Mouse (Mus musculus) erythroblast, embryonic 14.5 days (primary cell): ENCODE data around the gene Spryd4. TPM values are rescaled to one million over a fixed set of nuclear protein-coding genes. Genes with fewer than 3 reads are reported as not detected.

Source experiments
- H3K27me3 ChIP-seq: 2 replicates; pipeline ENCODE4 v1.6.1; 2012; ENCODE audit warnings: inconsistent platforms; ENCODE audit not compliant: control insufficient read depth
- H3K36me3 ChIP-seq: 2 replicates; pipeline ENCODE4 v1.6.1; 2012; ENCODE audit warnings: mild to moderate bottlenecking, inconsistent platforms; ENCODE audit not compliant: control insufficient read depth
- H3K4me1 ChIP-seq: 2 replicates; pipeline ENCODE4 v1.6.1; 2012; ENCODE audit warnings: inconsistent platforms; ENCODE audit not compliant: control insufficient read depth
- H3K4me3 ChIP-seq: replicated peaks from 2 replicates; pipeline ENCODE3; 2012; ENCODE audit warnings: moderate library complexity, mild to moderate bottlenecking, inconsistent platforms
- H3K9me3 ChIP-seq: 2 replicates; pipeline ENCODE4 v1.6.1; 2012; ENCODE audit warnings: low read length, inconsistent platforms, mixed read lengths; ENCODE audit not compliant: control insufficient read depth
- GATA1 ChIP-seq: IDR thresholded peaks from 2 replicates; pipeline ENCODE4 v1.6.1; 2012; ENCODE audit warnings: low read length, inconsistent platforms, mixed read lengths
- TAL1 ChIP-seq: IDR thresholded peaks from 3 replicates; pipeline ENCODE4 v1.6.1; 2012; ENCODE audit warnings: low read length, inconsistent platforms, mixed read lengths
- polyA plus RNA-seq: library from polyadenylated mRNA; stranded (reverse); fragments of >175 nt; gene quantifications from 2 replicates; pipeline ENCODE4 v1.2.3, GENCODE M21; 2012

Spryd4 gene
- polyA plus RNA-seq, 1 experiment: 0.10 TPM

DNA sequence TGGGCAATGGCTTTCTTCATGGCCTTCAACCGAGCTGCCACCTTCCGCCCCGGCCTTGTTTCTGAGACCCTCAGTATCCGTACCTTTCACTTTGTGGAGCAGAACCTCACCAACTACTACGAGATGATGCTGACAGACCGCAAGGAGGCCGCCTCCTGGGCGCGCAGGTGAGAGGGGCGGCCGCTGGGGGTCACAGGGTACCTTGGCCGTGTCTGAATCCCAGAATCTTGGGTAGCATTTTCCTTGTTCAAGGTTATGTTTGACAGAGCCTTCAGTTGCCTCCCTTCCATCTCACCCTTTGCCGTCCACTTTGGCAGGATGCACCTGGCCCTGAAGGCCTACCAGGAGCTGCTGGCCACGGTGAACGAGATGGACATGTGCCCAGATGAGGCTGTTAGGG is 32.5 kb upstream of the Spryd4 start:
- Histone ChIP-seq H3K9me3 (no peaks in the 10 kb centered on the region), H3K4me3 (no peak overlapping the region), H3K36me3 (peaks cover 100% of the 10 kb centered on the region), H3K27me3 (no peaks in the 10 kb centered on the region), H3K4me1 (peaks cover 11% of the 10 kb centered on the region)
- TF ChIP-seq GATA1: no peak
- TF ChIP-seq TAL1: no peak

DNA sequence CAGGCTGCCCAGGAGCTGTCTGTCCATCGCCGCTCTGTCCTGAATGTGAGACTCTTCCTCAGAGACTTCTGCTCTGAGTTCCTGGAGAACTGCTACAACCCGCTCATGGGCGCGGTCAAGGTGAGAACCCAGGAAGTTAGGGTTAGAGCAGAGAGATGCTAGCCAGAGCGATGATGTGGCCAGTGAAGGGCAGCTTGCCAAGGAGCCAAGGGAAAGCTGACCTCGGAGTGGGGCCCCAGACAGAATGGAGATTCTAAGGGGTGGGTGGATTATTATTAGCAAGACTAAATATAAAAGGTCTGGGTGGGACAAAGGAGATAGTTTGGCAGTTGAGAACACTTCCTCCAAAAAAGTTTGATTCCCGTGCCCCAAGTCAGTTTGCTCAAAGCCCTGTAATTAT is 31.6 kb upstream of the Spryd4 start:
- Histone ChIP-seq H3K4me1 (peaks cover 16% of the 10 kb centered on the region), H3K9me3 (no peaks in the 10 kb centered on the region), H3K36me3 (peaks cover 96% of the 10 kb centered on the region), H3K4me3 (no peak overlapping the region), H3K27me3 (no peaks in the 10 kb centered on the region)
- no peak for TF ChIP-seq TAL1

DNA sequence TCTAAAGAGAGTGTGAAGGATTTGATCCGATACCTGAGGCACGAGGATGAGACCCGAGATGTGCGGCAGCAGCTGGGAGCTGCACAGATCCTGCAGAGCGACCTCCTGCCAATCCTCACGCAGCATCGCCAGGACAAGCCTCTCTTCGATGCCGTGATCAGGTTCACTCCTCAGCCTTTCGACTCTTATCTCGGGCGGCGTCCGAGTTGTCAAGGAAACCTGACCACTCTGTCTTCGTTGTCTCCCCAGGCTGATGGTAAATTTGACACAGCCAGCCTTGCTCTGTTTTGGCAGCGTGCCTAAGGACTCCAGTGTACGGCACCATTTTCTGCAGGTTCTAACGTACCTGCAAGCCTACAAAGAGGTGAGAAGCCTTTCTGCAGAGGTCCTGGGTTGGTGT is 28.5 kb upstream of the Spryd4 start:
- H3K4me1 ChIP-seq: peaks cover 31% of the 10 kb centered on the region
- H3K36me3 ChIP-seq: peaks cover 86% of the 10 kb centered on the region
- no peaks in the 10 kb centered on the region for H3K27me3 ChIP-seq
- no peaks in the 10 kb centered on the region for H3K9me3 ChIP-seq
- no peak overlapping the region for H3K4me3 ChIP-seq
- TF ChIP-seq GATA1 (no peak), TAL1 (no peak)

DNA sequence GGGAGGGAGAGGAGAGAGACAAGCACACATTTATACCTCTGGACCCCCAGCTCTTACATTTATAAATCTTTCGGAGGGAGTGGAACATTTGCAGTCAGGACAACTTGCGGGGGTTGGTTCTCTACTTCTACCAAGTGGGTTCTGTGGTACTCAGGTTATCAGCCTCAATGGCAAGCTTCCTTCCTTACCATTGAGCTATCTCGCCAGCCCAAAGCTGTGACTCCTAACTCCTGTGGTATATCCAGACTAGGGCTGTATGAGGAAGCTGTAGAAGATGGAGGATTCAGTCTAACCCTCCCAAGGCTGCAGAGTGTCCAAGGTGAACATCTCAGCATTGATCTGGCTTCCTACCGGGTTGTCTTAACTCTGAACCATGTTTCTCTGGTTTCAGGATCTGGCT is 27.5 kb upstream of the Spryd4 start:
- Histone ChIP-seq H3K36me3 (peaks cover 85% of the 10 kb centered on the region), H3K27me3 (no peaks in the 10 kb centered on the region), H3K9me3 (no peaks in the 10 kb centered on the region), H3K4me3 (no peak overlapping the region), H3K4me1 (peaks cover 37% of the 10 kb centered on the region)
- TF ChIP-seq TAL1: no peak
- no peak for TF ChIP-seq GATA1

DNA sequence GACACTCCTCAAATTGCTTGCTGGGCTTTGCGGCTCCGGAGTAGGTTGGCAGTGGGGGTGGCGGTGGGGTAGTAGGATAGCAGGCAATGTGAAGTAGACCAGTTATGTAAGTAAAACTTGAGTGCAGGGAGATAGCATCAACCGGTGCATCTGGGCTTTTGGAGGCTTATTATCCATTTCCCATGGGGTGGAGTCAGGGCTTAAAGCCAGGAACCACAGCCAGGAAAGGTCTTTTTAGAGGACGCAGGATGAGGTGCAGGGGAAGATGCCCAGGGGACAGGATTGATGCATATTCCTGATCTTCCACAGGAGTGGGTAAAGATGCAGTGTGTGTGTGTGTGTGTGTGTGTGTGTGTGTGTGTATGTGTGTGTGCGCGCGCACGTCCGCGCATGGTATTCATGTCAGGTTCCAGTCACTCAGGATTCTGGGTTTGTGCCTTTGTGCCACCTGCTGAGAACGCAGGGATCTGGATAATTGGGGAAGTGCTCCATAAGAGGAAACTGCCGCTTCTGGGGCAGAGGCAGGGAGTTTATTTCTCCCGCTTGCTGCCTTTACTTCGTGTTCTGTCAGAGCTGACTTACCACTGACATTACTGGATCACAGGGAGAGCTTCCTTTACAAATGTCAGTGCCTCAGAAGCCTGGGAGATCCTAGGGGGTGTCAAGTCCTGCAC is 26.3 kb upstream of the Spryd4 start:
- Histone ChIP-seq H3K27me3 (no peaks in the 10 kb centered on the region), H3K36me3 (peaks cover 78% of the 10 kb centered on the region), H3K4me1 (peaks cover 44% of the 10 kb centered on the region), H3K4me3 (no peak overlapping the region), H3K9me3 (no peaks in the 10 kb centered on the region)
- TF ChIP-seq TAL1 (no peak), GATA1 (no peak)

DNA sequence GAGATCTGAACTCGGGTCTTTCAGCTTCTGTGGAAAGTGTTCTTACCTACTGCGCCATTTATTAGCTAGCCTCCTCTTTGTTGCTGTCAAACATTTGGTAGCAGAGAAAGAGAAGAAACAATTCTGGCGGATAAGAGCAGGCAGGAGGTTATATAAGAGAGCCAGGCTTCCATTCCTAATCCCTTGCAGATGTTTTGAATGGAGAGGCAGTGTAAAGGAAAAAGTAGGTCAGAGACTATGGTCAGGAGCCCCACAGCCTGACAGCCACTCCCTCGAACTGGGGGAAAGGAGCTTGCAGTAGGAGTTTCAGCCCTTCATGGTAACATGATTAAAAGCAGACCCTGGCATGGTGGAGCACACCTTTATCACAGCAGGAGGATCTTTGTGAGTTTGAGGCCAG is 24.7 kb upstream of the Spryd4 start:
- no peak for TF ChIP-seq TAL1
- no peak for TF ChIP-seq GATA1
- Histone ChIP-seq H3K4me1 (peaks cover 49% of the 10 kb centered on the region), H3K4me3 (no peak overlapping the region), H3K27me3 (no peaks in the 10 kb centered on the region), H3K36me3 (peaks cover 62% of the 10 kb centered on the region), H3K9me3 (no peaks in the 10 kb centered on the region)

DNA sequence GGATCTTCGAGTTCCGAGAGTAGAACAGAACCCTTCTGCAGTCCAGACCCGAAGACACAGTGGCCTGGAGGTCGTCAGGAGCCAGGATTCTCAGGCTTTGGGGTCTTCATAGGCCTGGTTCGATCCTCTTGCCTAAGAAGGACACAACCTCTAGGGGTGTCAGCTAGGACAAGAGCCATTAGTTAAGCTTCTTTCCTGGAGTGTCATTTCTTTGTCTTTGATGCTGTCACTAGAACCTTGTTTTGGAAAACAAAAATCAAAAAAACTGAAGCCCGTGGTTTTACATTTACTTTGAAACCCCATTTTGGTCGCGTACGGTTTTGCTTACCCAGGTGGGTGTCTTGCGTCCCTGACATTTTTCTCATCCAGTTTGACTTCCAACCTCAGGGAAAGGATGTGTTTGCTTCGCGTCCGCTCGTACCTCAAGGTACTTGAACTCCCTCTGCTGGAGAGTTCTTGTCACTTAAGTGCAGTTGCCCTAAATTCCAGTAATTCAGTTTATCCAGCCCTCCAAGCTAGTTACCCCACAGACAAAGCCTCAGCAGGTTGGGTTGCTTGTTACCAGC is 20.9 kb upstream of the Spryd4 start:
- Histone ChIP-seq H3K27me3 (no peaks in the 10 kb centered on the region), H3K4me3 (peak overlapping the region; percentile 97), H3K9me3 (no peaks in the 10 kb centered on the region), H3K4me1 (peaks cover 57% of the 10 kb centered on the region), H3K36me3 (peaks cover 30% of the 10 kb centered on the region)
- TF ChIP-seq GATA1: no peak
- no peak for TF ChIP-seq TAL1

DNA sequence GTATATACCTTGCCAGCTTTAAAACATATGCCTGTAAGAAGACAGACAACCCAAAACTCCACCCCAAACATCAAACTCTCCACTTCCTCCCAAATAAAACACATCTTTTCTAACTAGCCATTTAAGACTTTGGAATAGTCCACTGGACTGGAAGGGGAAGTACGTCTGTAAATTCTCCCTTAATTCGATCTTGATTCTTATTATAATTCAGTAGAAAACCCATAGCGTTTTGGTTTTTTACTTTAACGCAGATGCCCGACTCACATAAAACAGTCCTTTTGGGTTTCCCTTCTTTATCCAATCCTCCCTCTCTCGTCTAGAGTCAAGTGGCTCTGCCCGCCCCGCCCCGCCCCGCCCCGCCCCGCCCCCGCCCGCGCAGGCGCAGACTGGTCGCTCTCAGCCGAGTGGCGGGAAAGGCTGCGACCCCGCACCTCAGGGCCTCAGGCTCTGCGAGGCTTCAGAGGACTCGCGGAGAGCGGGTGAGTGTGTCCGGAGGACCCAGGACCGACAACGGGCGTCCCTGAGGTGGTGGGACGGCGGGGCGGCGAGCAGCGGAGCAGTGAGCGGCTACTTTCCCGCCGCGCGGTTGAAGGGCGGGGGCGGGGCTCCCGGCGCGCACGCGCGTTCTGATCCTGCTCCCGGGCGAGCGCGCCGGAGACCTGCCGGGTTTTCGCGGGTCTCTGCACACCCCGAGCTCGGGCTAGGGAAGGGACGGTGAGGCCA is 20.3 kb upstream of the Spryd4 start, which contains the start of gene Timeless:
TSS of gene Timeless (plus strand) at position 369 of the 723 bp plus-strand sequence.
- Histone ChIP-seq H3K36me3 (peaks cover 30% of the 10 kb centered on the region), H3K27me3 (no peaks in the 10 kb centered on the region), H3K4me1 (peaks cover 59% of the 10 kb centered on the region), H3K9me3 (no peaks in the 10 kb centered on the region), H3K4me3 (peak within 1 kb of the TSS; percentile 97)
- no peak for TF ChIP-seq GATA1
- TF ChIP-seq TAL1: no peak

DNA sequence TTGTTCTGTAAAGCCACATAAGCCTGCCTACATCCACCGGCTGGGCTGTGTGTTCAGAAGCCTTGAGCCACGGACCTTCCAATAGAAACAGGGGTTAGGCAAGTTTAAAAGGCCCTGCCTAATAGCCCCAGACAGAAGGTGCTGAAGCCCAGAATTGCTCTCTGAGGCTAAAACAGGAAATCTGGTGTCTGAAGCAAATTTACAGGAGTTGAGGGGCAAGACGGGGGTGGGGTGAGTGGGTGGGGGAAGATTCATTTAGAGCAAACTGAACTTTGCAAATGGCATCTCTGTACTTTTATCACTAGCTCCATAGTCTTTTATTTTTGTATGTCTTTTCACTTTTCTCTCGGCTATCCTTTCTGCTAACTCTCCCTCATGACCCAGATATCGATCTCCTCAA is 19.5 kb upstream of the Spryd4 start:
- Histone ChIP-seq H3K4me1 (peaks cover 57% of the 10 kb centered on the region), H3K4me3 (peak overlapping the region; percentile 97), H3K9me3 (no peaks in the 10 kb centered on the region)

More for the DNA sequence above, 19.5 kb upstream of the Spryd4 start:
- Histone ChIP-seq H3K36me3 (peaks cover 26% of the 10 kb centered on the region), H3K27me3 (no peaks in the 10 kb centered on the region)
- TF ChIP-seq TAL1 (no peak), GATA1 (no peak)
